Mouse (Mus musculus): ENCODE results near the gene Naa80. TPM values are rescaled to one million over a fixed set of nuclear protein-coding genes. Genes with fewer than 3 reads are reported as not detected.

The Naa80 gene
- total and polyA plus RNA-seq, 2 experiments: 12.3 to 130 TPM

DNA sequence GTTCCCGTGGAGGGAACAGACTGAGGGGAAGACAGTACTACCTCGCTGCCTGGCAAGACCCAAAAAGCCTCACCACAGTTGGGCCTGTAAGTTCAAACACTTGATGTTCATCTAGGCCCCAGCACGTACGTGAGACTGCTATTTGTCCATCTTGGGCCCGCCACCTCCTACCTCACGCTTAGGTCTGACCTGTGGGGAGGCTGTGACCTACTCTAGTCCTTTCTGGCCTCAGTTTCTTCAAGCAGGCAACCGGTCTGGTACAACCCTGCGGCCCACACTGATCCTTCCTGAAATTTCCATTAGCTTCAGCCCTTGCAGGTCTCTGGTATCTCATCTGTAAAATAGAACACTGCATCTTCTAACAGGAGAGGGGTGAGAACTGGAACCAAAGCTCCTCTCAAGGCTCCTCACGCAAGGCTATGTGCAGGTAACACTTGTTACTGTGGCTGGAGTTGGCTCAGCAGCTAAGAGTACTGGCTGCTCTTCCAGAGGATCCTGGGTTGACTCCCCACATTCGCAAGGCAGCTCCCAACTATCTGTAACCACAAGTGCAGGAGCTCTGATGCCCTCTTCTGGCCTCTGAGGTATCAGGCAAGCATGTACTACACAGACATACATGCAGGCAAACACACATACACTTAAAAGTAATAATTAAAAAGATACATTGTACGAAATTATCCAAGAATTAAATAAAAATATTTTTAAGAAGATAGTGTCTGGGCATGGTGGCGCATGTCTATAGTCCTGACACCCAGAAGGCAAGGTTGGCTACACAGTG lies 46.9 kb downstream of the Naa80 start:
- Histone ChIP-seq H3K27ac (replicated peaks; ENCODE audit: insufficient read depth, low read depth, low read length) (no peak overlapping the region; the same call in 1 of the 2 replicates), H3K9ac (ENCODE audit: low read depth, low read length) (peak overlapping the region; percentile 10; the same call in 1 of the 2 replicates), H3K79me2 (ENCODE audit: control insufficient read depth, insufficient read depth, low read length) (peaks cover 55% of the 10 kb centered on the region), H3K36me3 (ENCODE audit: control insufficient read depth, insufficient read depth, low read length) (no peaks in the 10 kb centered on the region), H3K4me3 (ENCODE audit: insufficient read depth, low read depth, low read length) (no peak overlapping the region), H3K27me3 (ENCODE audit: control insufficient read depth, insufficient read depth, low read length) (no peaks in the 10 kb centered on the region), H3K4me1 (ENCODE audit: control insufficient read depth, insufficient read depth, low read length) (peaks cover 12% of the 10 kb centered on the region)
- TF ChIP-seq POLR2A (IDR thresholded peaks at IDR 0.05; ENCODE audit: extremely low read depth, insufficient read depth, low read length): no peak
- TF ChIP-seq CTCF (IDR thresholded peaks at IDR 0.05; ENCODE audit: low read depth, low read length): peak; percentile 28
- 89% methylated on average over 12 of the region's 12 CpGs for WGBS
- DNase-seq (ENCODE audit: extremely low read depth, low read depth, low spot score): no peak

DNA sequence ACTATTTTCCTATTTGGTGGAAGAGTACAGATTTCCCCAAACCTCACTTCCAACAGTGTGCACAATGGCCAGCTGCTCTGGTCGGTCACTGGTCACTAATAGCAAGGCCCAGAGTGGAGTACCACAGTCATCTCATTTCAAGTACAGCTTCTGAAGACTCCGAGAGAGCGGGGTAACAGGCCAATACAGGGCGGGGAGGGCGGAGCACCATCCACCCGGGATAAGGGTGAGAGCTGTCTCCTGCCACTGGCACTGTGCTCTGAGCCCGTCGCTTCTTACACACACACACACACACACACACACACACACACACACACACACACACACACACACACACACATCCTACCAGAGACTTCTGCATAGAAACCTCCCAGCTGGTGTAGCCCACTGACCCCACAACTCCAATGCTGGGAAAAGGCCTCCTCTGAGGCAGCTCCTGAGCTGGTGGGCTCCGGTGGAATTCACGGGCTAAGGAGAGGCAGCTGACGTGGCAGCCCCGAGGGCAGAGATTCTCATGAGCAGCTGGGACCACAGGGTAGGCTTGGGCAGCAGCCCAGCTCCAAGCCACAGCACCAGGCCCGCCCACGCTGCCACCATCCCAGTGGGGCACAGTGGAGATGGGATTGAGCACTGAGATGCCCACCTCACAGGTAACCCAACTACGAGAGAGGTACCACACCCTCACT lies 47.6 kb downstream of the Naa80 start:
- peaks cover 11% of the 10 kb centered on the region for H3K4me1 ChIP-seq (ENCODE audit: control insufficient read depth, insufficient read depth, low read length)

DNA sequence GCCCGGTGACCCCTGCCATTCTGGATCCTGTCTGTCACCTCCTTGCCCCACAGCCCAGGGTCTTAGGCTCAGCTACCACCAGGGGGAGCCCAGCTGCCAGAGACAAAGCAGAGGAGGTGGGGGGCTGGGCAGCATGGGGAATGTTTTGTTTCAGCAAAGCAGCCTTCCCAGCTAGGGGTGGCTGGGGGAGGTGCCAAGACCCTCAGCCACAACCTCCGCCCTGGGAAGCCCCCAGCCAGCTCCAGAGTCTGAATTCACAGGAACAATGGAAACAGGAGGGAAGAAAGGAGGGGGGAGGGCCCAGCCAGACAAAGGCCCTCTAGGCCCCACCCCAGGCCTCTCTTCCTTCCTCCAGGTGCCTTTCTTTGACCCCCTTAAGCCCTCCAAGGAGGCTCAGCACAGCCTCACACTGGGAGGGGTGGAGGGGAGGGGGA lies 48.2 kb downstream of the Naa80 start:
- no peaks in the 10 kb centered on the region for H3K27me3 ChIP-seq (ENCODE audit: control insufficient read depth, insufficient read depth, low read length)
- 23% methylated on average over 2 of the region's 2 CpGs for WGBS
- H3K36me3 ChIP-seq (ENCODE audit: control insufficient read depth, insufficient read depth, low read length): no peaks in the 10 kb centered on the region
- H3K4me1 ChIP-seq (ENCODE audit: control insufficient read depth, insufficient read depth, low read length): peaks cover 10% of the 10 kb centered on the region
- H3K79me2 ChIP-seq (ENCODE audit: control insufficient read depth, insufficient read depth, low read length): peaks cover 64% of the 10 kb centered on the region
- H3K9ac ChIP-seq (ENCODE audit: low read depth, low read length): peak overlapping the region; percentile 7; the same call in 1 of the 2 replicates
- H3K4me3 ChIP-seq (ENCODE audit: insufficient read depth, low read depth, low read length): no peak overlapping the region
- DNase-seq (ENCODE audit: extremely low read depth, low read depth, low spot score): no peak
- H3K27ac ChIP-seq (replicated peaks; ENCODE audit: insufficient read depth, low read depth, low read length): no peak overlapping the region; the same call in 1 of the 2 replicates
- TF ChIP-seq POLR2A (IDR thresholded peaks at IDR 0.05; ENCODE audit: extremely low read depth, insufficient read depth, low read length) (no peak), CTCF (IDR thresholded peaks at IDR 0.05; ENCODE audit: low read depth, low read length) (peak; percentile 89)

More for the DNA sequence above, 47.6 kb downstream of the Naa80 start:
- Histone ChIP-seq H3K4me3 (ENCODE audit: insufficient read depth, low read depth, low read length) (no peak overlapping the region; the same call in 1 of the 2 replicates), H3K9ac (ENCODE audit: low read depth, low read length) (peak overlapping the region; percentile 7; the same call in 1 of the 2 replicates), H3K27ac (replicated peaks; ENCODE audit: insufficient read depth, low read depth, low read length) (peak overlapping the region; percentile 10; the same call in 1 of the 2 replicates), H3K27me3 (ENCODE audit: control insufficient read depth, insufficient read depth, low read length) (no peaks in the 10 kb centered on the region), H3K79me2 (ENCODE audit: control insufficient read depth, insufficient read depth, low read length) (peaks cover 59% of the 10 kb centered on the region), H3K36me3 (ENCODE audit: control insufficient read depth, insufficient read depth, low read length) (no peaks in the 10 kb centered on the region)
- 74% methylated on average over 15 of the region's 15 CpGs for WGBS
- TF ChIP-seq POLR2A (IDR thresholded peaks at IDR 0.05; ENCODE audit: extremely low read depth, insufficient read depth, low read length) (no peak), CTCF (IDR thresholded peaks at IDR 0.05; ENCODE audit: low read depth, low read length) (no peak)
- no peak for DNase-seq (ENCODE audit: extremely low read depth, low read depth, low spot score)

GRCm38 (mm10) chr9:107627387-107628255 lies 48.9 kb downstream of the Naa80 start:
- Histone ChIP-seq H3K27me3 (ENCODE audit: control insufficient read depth, insufficient read depth, low read length) (no peaks in the 10 kb centered on the region), H3K27ac (replicated peaks; ENCODE audit: insufficient read depth, low read depth, low read length) (peak overlapping the region; percentile 70), H3K4me3 (ENCODE audit: insufficient read depth, low read depth, low read length) (no peak overlapping the region; the same call in 1 of the 2 replicates), H3K79me2 (ENCODE audit: control insufficient read depth, insufficient read depth, low read length) (peaks cover 72% of the 10 kb centered on the region), H3K4me1 (ENCODE audit: control insufficient read depth, insufficient read depth, low read length) (peaks cover 13% of the 10 kb centered on the region), H3K9ac (ENCODE audit: low read depth, low read length) (peak overlapping the region; percentile 36), H3K36me3 (ENCODE audit: control insufficient read depth, insufficient read depth, low read length) (no peaks in the 10 kb centered on the region)
- DNase-seq (ENCODE audit: extremely low read depth, low read depth, low spot score): no peak
- no peak for TF ChIP-seq CTCF (IDR thresholded peaks at IDR 0.05; ENCODE audit: low read depth, low read length)
- TF ChIP-seq POLR2A (IDR thresholded peaks at IDR 0.05; ENCODE audit: extremely low read depth, insufficient read depth, low read length): no peak
- 70% methylated on average over 20 of the region's 20 CpGs for WGBS

DNA sequence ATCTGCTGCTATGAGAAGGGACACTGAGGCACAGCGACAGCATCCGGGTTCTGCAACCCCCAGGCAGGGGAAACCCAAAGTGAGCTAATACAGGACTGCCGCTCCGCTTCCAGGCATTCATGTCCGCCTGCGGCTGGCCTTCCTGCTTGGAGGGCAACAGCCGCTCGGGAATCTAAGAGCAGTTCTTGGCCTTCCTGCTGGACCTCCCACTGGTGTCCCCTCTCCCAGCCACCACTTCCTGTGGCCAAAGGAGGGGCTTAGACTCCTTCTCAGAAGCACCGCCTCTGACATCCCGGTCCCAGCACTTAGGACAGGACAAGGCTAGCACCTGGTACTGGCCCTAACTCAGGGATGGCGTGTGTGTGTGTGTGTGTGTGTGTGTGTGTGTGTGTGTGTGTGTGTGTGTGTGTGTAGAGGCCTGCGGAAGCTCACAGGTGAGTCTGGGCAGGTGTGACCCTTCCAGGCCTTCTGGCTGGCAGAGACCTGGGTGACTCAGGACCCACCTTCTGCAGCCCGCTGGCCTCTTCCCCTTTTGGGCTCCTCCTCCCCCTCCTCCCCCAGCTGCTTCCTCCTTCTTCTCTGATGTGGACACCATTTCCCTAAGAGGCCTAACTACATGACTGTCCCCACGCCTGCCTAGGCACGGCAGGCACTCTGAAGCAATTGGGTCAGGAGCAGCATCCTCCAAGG lies 50.2 kb downstream of the Naa80 start:
- 69% methylated on average over 15 of the region's 15 CpGs for WGBS
- Histone ChIP-seq H3K27ac (replicated peaks; ENCODE audit: insufficient read depth, low read depth, low read length) (peak overlapping the region; percentile 70), H3K9ac (ENCODE audit: low read depth, low read length) (peak overlapping the region; percentile 53), H3K36me3 (ENCODE audit: control insufficient read depth, insufficient read depth, low read length) (no peaks in the 10 kb centered on the region), H3K4me3 (ENCODE audit: insufficient read depth, low read depth, low read length) (no peak overlapping the region; the same call in 1 of the 2 replicates), H3K4me1 (ENCODE audit: control insufficient read depth, insufficient read depth, low read length) (peaks cover 18% of the 10 kb centered on the region), H3K27me3 (ENCODE audit: control insufficient read depth, insufficient read depth, low read length) (no peaks in the 10 kb centered on the region), H3K79me2 (ENCODE audit: control insufficient read depth, insufficient read depth, low read length) (peaks cover 74% of the 10 kb centered on the region)
- no peak for DNase-seq (ENCODE audit: extremely low read depth, low read depth, low spot score)
- TF ChIP-seq POLR2A (IDR thresholded peaks at IDR 0.05; ENCODE audit: extremely low read depth, insufficient read depth, low read length): no peak
- no peak for TF ChIP-seq CTCF (IDR thresholded peaks at IDR 0.05; ENCODE audit: low read depth, low read length)
